Mouse (Mus musculus): ENCODE measurements around the gene Ptk6. TPM values are rescaled to one million over a fixed set of nuclear protein-coding genes. Genes with fewer than 3 reads are reported as not detected.
"Not testable (repeated sequence)": the region's sequence is repeated elsewhere in the genome, so short reads cannot be mapped to it uniquely, and the experiment has no call there.

Ptk6 gene
- polyA plus RNA-seq, 1 experiment from 2014 or later: not detected

GRCm38 (mm10) chr2:181216037-181216436, 13.4 kb upstream of the Ptk6 start:
- H3K4me1 ChIP-seq: peaks cover 22% of the 10 kb centered on the region
- no peak overlapping the region for H3K9ac ChIP-seq (replicated peaks)
- peaks cover 53% of the 10 kb centered on the region for H3K27me3 ChIP-seq
- WGBS: 93% methylated on average over 6 of the region's 6 CpGs
- H3K4me3 ChIP-seq: no peak overlapping the region
- no peaks in the 10 kb centered on the region for H3K36me3 ChIP-seq
- no peak for ATAC-seq (ENCODE audit: low FRiP score, low read depth)
- no peak overlapping the region for H3K27ac ChIP-seq (replicated peaks)
- no peak overlapping the region for H3K4me2 ChIP-seq (replicated peaks)
- H3K9me3 ChIP-seq: no peaks in the 10 kb centered on the region

- Histone ChIP-seq H3K9me3 (no peaks in the 10 kb centered on the region), H3K4me1 (peaks cover 11% of the 10 kb centered on the region), H3K9ac (replicated peaks) (peak within 1 kb of the TSS; percentile 20), H3K36me3 (no peaks in the 10 kb centered on the region), H3K4me2 (replicated peaks) (peak within 1 kb of the TSS; percentile 48), H3K27me3 (peaks cover 43% of the 10 kb centered on the region), H3K27ac (replicated peaks) (no peak within 1 kb of the TSS), H3K4me3 (peak within 1 kb of the TSS; percentile 31)
- ATAC-seq (ENCODE audit: low FRiP score, low read depth): no peak
- WGBS: under 1% methylated on average over 17 of the region's 17 CpGs
These were observed 10.4 kb upstream of the Ptk6 start, which contains the start of gene Srms for GRCm38 (mm10) chr2:181213021-181213445. Srms (minus strand) TSS chr2:181213185.

GRCm38 (mm10) chr2:181212389-181213020, 9.9 kb upstream of the Ptk6 start:
- WGBS: 4% methylated on average over 34 of the region's 34 CpGs

GRCm38 (mm10) chr2:181206118-181206517, 3.5 kb upstream of the Ptk6 start:
- Histone ChIP-seq H3K4me3 (no peak overlapping the region), H3K27ac (replicated peaks) (no peak overlapping the region), H3K36me3 (no peaks in the 10 kb centered on the region), H3K4me1 (no peaks in the 10 kb centered on the region), H3K9ac (replicated peaks) (no peak overlapping the region), H3K9me3 (no peaks in the 10 kb centered on the region), H3K27me3 (peaks cover 8% of the 10 kb centered on the region), H3K4me2 (replicated peaks) (no peak overlapping the region)
- ATAC-seq (ENCODE audit: low FRiP score, low read depth): no peak
- 84% methylated on average over 9 of the region's 9 CpGs for WGBS

More at GRCm38 (mm10) chr2:181212389-181213020, 9.9 kb upstream of the Ptk6 start:
- peaks cover 43% of the 10 kb centered on the region for H3K27me3 ChIP-seq
- H3K36me3 ChIP-seq: no peaks in the 10 kb centered on the region
- H3K9ac ChIP-seq (replicated peaks): peak overlapping the region; percentile 20
- ATAC-seq (ENCODE audit: low FRiP score, low read depth): no peak
- peaks cover 11% of the 10 kb centered on the region for H3K4me1 ChIP-seq
- peak overlapping the region; percentile 31 for H3K4me3 ChIP-seq
- peak overlapping the region; percentile 48 for H3K4me2 ChIP-seq (replicated peaks)
- H3K27ac ChIP-seq (replicated peaks): no peak overlapping the region
- H3K9me3 ChIP-seq: no peaks in the 10 kb centered on the region

DNA sequence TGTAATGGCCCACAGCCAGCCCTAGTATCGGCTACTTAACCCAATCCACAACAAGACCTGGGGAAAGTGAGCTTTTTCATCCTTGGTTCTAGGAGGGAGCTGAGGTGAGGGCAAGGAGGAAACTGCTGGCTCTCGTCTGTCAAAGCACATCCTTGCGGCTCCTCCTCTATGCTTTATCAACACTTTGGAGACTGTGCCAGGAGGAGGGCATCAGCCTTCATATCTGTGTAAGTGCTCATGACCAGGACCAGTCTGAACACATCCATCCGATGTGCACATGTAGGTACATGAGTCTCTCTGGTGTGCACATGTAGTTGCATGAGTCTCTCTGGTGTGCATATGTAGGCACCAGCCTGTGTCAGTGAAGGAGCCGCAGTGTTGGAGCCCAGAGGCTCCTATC, 3.1 kb upstream of the Ptk6 start:
- Histone ChIP-seq H3K36me3 (no peaks in the 10 kb centered on the region), H3K9me3 (no peaks in the 10 kb centered on the region), H3K4me3 (no peak overlapping the region), H3K9ac (replicated peaks) (no peak overlapping the region), H3K4me2 (replicated peaks) (no peak overlapping the region), H3K27me3 (peaks cover 5% of the 10 kb centered on the region; the same call in 1 of the 2 replicates), H3K27ac (replicated peaks) (no peak overlapping the region), H3K4me1 (no peaks in the 10 kb centered on the region)
- no peak for ATAC-seq (ENCODE audit: low FRiP score, low read depth)
- 88% methylated on average over 5 of the region's 5 CpGs for WGBS

DNA sequence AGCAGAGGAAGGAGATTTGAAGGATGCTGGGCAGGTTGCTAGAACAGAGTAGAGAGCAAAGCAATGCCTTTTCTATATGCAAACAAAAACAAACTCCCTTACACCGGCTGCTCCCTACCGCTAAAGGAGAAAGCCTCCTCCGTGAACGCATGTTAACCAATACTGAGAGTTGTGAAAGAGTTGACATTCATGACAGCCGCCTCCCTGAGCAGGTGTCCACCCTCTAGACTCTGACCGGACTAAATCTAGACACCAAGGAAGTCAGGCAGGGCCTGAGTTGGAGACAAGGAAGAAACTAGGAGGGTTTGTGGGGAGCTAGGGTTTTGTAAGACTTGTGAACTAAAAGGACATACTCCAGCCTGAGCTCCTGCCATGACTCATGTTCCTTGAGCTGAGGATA, 297 bp upstream of the Ptk6 start:
- Histone ChIP-seq H3K9ac (replicated peaks) (no peak overlapping the region), H3K4me1 (no peaks in the 10 kb centered on the region), H3K27ac (replicated peaks) (no peak overlapping the region), H3K36me3 (no peaks in the 10 kb centered on the region), H3K4me3 (no peak overlapping the region), H3K4me2 (replicated peaks) (no peak overlapping the region), H3K9me3 (no peaks in the 10 kb centered on the region), H3K27me3 (no peaks in the 10 kb centered on the region)
- 86% methylated on average over 6 of the region's 6 CpGs for WGBS
- no peak for ATAC-seq (ENCODE audit: low FRiP score, low read depth)

- WGBS: 75% methylated on average over 3 of the region's 3 CpGs
- H3K9ac ChIP-seq (replicated peaks): no peak overlapping the region
These were observed 983 bp downstream of the Ptk6 start for GRCm38 (mm10) chr2:181201606-181202005.

GRCm38 (mm10) chr2:181196628-181197300, 5.8 kb downstream of the Ptk6 start:
- H3K27ac ChIP-seq (replicated peaks): no peak overlapping the region

More at GRCm38 (mm10) chr2:181201606-181202005, 983 bp downstream of the Ptk6 start:
- H3K27ac ChIP-seq (replicated peaks): no peak overlapping the region
- no peaks in the 10 kb centered on the region for H3K27me3 ChIP-seq
- no peak overlapping the region for H3K4me3 ChIP-seq
- ATAC-seq (ENCODE audit: low FRiP score, low read depth): no peak
- H3K9me3 ChIP-seq: no peaks in the 10 kb centered on the region
- H3K4me1 ChIP-seq: no peaks in the 10 kb centered on the region
- H3K4me2 ChIP-seq (replicated peaks): no peak overlapping the region
- H3K36me3 ChIP-seq: no peaks in the 10 kb centered on the region

GRCm38 (mm10) chr2:181193044-181193443, 9.5 kb downstream of the Ptk6 start:
- no peak overlapping the region for H3K9ac ChIP-seq (replicated peaks)
- WGBS: 79% methylated on average over 3 of the region's 3 CpGs
- H3K9me3 ChIP-seq: no peaks in the 10 kb centered on the region
- peaks cover 8% of the 10 kb centered on the region for H3K4me1 ChIP-seq
- ATAC-seq (ENCODE audit: low FRiP score, low read depth): no peak
- H3K27ac ChIP-seq (replicated peaks): no peak overlapping the region
- no peak overlapping the region for H3K4me3 ChIP-seq
- H3K27me3 ChIP-seq: no peaks in the 10 kb centered on the region
- no peak overlapping the region for H3K4me2 ChIP-seq (replicated peaks)
- peaks cover 14% of the 10 kb centered on the region; the same call in 1 of the 2 replicates for H3K36me3 ChIP-seq

More at GRCm38 (mm10) chr2:181196628-181197300, 5.8 kb downstream of the Ptk6 start:
- no peak overlapping the region for H3K4me2 ChIP-seq (replicated peaks)
- H3K27me3 ChIP-seq: no peaks in the 10 kb centered on the region
- ATAC-seq (ENCODE audit: low FRiP score, low read depth): no peak
- H3K36me3 ChIP-seq: no peaks in the 10 kb centered on the region
- no peaks in the 10 kb centered on the region for H3K9me3 ChIP-seq
- H3K4me3 ChIP-seq: no peak overlapping the region
- H3K9ac ChIP-seq (replicated peaks): no peak overlapping the region
- no peaks in the 10 kb centered on the region for H3K4me1 ChIP-seq
- 89% methylated on average over 4 of the region's 4 CpGs for WGBS

DNA sequence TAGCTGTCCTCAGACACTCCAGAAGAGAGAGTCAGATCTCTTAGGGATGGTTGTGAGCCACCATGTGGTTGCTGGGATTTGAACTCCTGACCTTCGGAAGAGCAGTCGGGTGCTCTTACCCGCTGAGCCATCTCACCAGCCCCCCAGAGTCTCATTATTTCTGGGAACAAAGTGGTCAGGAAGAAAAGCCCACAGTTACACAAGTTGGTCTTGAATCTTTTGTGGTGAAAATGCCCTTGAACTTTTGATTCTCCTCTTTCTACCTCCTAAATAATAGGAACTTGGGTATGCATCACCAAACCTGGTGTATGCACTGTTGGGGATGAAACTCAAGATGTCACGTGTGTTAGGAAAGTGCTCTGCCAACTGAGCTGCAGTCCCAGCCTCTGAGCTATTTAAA, 10.7 kb downstream of the Ptk6 start:
- Histone ChIP-seq H3K36me3 (peaks cover 14% of the 10 kb centered on the region; the same call in 1 of the 2 replicates), H3K4me1 (peaks cover 8% of the 10 kb centered on the region), H3K9ac (replicated peaks) (no peak overlapping the region), H3K9me3 (no peaks in the 10 kb centered on the region), H3K27me3 (no peaks in the 10 kb centered on the region), H3K4me3 (no peak overlapping the region), H3K4me2 (replicated peaks) (no peak overlapping the region), H3K27ac (replicated peaks) (no peak overlapping the region)
- ATAC-seq (ENCODE audit: low FRiP score, low read depth): no peak
- 57% methylated on average over 4 of the region's 4 CpGs for WGBS

GRCm38 (mm10) chr2:181191385-181191784, 11.2 kb downstream of the Ptk6 start:
- not testable (repeated sequence) for H3K4me2 ChIP-seq (replicated peaks); H3K9ac ChIP-seq (replicated peaks); H3K4me3 ChIP-seq; ATAC-seq (ENCODE audit: low FRiP score, low read depth); H3K27me3 ChIP-seq; H3K9me3 ChIP-seq; H3K27ac ChIP-seq (replicated peaks); H3K4me1 ChIP-seq
- 80% methylated on average over 4 of the region's 4 CpGs for WGBS
- H3K36me3 ChIP-seq: peaks cover 14% of the 10 kb centered on the region; the same call in 1 of the 2 replicates

DNA sequence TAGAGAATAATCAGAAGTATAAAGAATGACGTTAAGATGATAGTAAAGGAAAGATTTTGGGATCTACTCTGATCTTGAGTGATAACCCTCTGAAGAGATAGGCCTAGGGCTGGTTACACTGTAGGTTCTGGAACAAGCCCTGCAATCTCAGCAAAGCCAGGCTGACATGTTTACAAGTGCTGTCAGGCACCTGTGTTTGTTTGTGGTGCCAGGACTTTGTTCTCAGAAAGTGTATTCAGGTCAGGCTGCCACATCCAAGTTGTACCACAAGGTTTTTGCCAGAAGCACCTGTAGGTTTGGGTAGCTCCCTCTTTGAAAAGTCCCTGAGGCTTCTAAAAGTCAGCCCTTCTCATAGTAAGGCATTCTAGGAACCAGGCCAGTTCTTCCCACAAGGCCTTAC, 13.3 kb downstream of the Ptk6 start:
- H3K27ac ChIP-seq (replicated peaks): no peak overlapping the region
- peaks cover 4% of the 10 kb centered on the region; the same call in 1 of the 2 replicates for H3K27me3 ChIP-seq
- no peaks in the 10 kb centered on the region for H3K9me3 ChIP-seq

More for the DNA sequence above, 13.3 kb downstream of the Ptk6 start:
- Histone ChIP-seq H3K9ac (replicated peaks) (no peak overlapping the region), H3K4me1 (peaks cover 13% of the 10 kb centered on the region), H3K4me2 (replicated peaks) (no peak overlapping the region), H3K36me3 (peaks cover 14% of the 10 kb centered on the region; the same call in 1 of the 2 replicates), H3K4me3 (no peak overlapping the region)
- 89% methylated on average over 1 of the region's 1 CpGs for WGBS
- ATAC-seq (ENCODE audit: low FRiP score, low read depth): no peak

Measured in midbrain, embryonic 12.5 days (tissue).